Mouse (Mus musculus) ZHBTc4 (cell line): ENCODE data around the gene Prss36.
A peak's percentile ranks its signal among the peaks of the same experiment; 100 is the strongest.
"Not testable (repeated sequence)": the region's sequence is repeated elsewhere in the genome, so short reads cannot be mapped to it uniquely, and the experiment has no call there.

Experiments
- DNase-seq: peaks from one replicate; pipeline ENCODE4 v3.0.0-alpha.2; 2011; ENCODE audit warnings: low read depth, low spot score

The Prss36 gene

DNA sequence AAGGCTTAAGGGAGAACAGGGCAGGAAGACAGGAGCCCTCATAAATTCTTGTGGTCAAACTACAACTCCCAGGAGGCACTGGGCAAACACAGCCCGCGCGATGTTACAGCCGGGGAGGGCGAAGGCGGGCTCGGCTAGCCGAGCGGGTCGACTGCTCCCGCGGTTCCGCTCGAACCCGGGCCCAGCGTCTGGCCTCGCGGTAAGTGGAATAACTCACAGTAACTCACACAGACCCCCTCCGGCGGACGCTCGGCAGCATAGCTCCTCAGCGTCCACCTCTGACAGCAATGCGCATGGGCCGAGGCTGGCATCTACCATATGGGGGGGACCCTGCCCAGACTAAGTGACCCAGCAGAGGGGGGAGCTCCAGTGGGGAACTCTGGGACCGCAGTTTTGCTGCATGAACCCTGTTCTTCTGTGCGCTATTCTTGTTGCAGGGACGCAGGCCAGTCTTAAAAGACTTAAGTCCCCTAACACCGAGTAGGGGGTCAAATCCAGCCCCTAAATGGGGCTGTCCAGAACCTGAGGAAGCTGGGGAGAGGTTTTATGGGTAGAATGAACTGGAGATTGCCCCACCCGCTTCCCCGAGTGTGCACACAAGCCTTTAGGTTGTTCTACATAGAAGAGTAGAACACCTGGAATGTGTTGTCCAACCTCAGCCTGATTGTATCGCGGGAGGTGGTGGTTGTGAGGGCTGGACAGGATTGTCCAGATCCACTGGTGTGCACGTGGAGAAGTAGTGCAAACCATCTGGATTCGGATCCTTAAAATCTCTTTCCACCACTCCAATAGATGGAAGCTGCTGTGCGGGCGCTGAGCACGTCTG is 42.3 kb downstream of the Prss36 start, which contains the start of gene Bckdk:
Gene Bckdk (plus strand): TSS at position 112 of the 826 bp plus-strand sequence.
- DNase-seq = peak; percentile 94

- DNase-seq = no peak
Measured at GRCm38 (mm10) chr7:127901772-127902171, 44.8 kb downstream of the Prss36 start.

GRCm38 (mm10) chr7:127899997-127900396 is 46.5 kb downstream of the Prss36 start:
- no peak for DNase-seq

DNA sequence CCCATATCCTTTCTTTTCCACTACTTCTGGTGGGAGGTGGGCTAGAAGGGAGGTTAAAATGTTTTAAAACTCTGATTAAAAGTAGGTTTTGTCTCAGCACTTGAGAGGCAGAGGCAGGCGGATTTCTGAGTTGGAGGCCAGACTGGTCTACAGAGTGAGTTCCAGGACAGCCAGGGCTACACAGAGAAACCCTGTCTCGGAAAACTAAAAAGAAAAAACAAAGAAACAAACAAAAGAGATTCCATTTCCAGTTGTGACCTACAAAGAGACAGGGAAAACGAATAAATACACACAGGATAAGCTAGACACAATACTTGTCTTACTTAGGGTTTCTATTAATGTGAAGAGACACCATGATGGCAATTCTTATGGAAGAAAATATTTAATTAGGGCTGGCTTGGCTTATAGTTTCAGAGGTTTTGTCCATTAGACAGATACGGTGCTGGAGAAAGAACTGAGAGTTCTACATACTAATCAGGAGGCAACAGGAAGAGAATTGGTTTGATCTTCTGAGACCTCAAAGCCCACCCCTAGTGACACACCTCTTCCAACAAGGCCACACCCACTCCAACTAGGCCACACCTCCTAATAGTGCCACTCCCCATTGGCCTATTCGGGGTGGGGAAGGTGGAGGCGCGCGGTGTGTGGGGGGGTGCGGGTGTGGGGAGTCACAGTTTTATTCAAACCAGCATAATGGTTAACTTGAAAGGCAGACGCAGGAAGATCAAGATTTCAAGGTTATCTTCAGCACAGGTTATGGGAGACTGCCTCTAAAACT is 48.2 kb downstream of the Prss36 start:
- DNase-seq = peak; percentile 71

DNA sequence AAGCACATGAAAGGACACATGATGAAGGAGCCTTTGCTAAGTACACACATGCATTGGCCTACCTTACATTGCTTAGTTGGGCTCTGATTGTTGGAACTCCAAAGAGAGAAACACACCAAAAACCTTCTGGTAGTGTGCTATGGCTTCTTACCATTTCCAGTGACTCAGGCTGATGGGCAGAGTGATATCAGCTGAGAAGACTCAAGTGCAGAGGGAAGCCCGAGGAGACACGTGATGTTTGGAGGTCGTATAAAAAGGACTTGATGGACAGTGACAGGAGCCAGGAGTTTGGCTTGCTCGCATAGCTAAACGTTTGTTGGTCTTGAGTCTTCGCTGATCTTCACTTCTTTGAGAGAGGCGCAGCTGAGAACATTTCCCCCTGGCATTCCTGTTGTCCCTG is 49.0 kb downstream of the Prss36 start:
- no peak for DNase-seq

DNA sequence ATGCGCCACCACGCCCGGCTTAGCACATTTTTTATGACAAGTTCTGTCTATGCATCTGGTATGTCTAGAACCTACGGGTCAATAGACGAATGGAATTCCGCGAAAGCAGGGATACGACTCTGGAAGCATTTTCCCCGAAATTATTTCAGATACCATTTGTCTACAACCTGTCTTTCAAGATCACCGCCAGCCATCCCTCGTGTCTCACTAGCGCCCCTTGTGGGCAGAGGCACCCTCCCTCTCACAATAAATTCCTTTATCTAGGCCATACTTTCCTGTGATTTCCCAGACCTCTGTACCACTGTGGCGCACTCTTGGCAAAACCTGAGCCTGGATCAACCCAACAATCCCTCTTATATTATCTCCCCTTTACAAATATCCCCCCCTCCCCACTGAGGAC is 50.1 kb downstream of the Prss36 start:
- DNase-seq = peak; percentile 90

GRCm38 (mm10) chr7:127895891-127896290 is 50.6 kb downstream of the Prss36 start:
- not testable (repeated sequence) for DNase-seq

DNA sequence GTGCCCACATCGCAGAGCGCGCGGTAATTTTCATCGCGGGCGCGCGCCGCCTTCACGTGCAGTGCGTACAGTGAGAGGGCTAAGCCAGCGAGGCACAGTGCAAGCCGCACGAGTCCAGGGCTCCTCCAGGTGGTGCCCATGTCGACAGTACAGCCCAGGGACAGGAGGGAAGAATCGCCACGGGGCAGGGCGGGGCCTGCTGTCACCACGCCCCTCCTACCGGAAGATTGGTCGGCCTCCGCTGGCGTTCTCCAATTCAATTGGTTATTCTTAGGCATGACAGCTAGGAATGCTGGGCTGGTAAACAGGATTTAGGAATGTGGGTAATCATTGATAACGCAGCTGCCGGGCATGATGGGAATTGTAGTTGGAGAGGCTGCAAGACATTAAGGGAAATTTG is 51.1 kb downstream of the Prss36 start, which contains the start of the genes Gm21974 and Vkorc1:
Gene Gm21974 (minus strand): TSS at position 13 of the 400 bp plus-strand sequence.
Gene Vkorc1 (minus strand): TSS at position 176 of the 400 bp plus-strand sequence.
- DNase-seq = peak; percentile 98

- DNase-seq = no peak
Measured at GRCm38 (mm10) chr7:127894480-127894879, 52.0 kb downstream of the Prss36 start.

GRCm38 (mm10) chr7:127890798-127891197 is 55.7 kb downstream of the Prss36 start, which contains the start of gene Prss53:
Prss53 (minus strand) TSS chr7:127890970.
- no peak for DNase-seq

GRCm38 (mm10) chr7:127888821-127889220 is 57.7 kb downstream of the Prss36 start:
- no peak for DNase-seq

DNA sequence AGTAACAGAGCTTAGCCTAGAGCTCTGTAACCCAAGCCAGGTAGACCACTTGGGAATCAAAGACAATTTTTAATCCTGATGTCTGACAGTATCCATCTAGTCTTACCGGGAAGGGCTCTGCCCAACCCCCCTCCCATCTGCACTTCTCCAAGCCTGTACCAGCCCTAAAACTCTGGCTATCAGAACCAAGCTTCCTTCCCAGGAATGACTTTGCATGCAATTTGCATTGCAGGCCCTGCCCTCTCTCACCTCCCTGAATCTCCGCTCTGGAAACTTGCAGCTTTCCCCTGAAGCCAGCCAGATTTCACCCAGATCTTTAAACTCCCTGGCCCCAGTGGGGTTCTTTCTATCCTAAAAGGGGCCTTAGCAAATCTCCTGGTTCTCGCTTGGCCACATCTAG is 58.7 kb downstream of the Prss36 start:
- DNase-seq = peak; percentile 59

GRCm38 (mm10) chr7:127887191-127887590 is 59.3 kb downstream of the Prss36 start:
- no peak for DNase-seq

DNA sequence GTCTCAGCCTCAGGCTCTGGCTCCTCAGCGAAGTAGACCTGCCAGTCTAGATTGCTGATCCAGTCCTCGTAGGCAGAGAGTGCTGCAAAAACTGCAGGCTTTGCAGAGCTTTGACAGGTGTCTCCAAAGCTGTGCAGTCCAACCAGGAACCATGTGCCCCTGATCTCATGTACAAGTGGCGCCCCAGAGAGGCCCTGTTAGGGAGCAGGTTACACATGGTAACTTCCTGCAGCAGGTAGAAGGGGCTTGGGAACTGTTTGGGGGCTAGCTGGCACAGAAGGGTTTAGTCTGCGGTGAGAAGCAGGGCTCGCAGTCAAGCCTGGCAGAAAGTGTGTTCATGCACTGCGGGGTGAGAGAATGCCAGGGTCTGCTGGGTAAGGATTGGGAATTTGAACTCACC is 60.0 kb downstream of the Prss36 start:
- no peak for DNase-seq

GRCm38 (mm10) chr7:127885951-127886350 is 60.6 kb downstream of the Prss36 start:
- DNase-seq = peak; percentile 83
